Mouse (Mus musculus) lung, postnatal 25 days (tissue): ENCODE measurements around the gene Hba-a2.

Experiments used
- DNase-seq: peaks from one replicate; pipeline ENCODE4 v3.0.0; 2022; ENCODE audit warnings: low spot score

Hba-a2 gene

DNA sequence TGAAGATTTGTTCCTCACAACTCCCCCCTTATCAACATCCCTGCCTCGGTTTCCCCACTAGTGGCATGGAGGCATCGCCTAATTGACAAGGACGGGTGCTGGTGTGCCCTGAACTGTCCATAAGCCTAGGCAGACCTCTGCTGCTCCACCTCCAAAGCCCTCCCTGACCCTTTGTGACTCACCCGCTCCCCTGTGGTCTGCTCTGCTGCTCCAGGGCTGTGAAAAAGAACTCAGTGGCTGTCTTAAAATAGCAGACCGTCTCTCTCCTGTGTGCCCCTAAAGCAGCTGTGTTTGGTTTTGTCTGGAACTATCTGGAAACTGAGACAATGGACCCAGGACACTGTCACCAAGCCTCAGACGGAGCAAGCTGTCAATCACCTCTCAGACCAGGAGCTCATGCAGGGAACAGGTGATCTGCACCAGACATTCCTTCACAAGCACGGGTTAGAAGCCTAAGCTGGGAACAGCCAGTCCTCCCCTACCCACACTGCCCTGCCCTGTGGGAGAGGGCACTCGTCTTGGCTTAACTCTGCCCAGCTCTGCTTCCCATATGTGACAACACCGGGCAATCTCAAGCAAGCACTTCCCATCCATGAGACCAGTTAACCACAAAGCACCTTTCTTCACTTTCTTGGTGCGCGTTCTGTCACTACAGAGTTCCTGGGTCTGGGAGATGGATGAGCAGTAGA is 24.4 kb downstream of the Hba-a2 start:
- DNase-seq: no peak

DNA sequence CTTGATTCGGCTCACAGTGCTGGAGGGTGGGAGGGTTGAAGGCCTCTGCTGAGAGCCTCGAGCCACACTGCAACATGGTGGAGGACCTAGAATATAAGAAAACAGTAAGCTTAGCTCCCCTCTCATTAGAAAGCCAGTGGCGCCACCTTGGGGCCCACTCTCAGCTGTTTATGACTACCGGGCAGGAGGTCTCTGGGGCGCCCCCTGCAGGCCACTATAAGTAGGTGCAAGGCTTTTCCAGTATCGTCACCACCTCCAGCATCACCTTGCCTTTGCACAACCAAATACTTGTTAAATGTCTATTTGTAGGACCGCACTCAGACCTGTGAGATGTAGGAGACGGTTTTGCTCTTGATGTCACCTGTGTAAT is 24.9 kb downstream of the Hba-a2 start:
- DNase-seq: peak; percentile 22

DNA sequence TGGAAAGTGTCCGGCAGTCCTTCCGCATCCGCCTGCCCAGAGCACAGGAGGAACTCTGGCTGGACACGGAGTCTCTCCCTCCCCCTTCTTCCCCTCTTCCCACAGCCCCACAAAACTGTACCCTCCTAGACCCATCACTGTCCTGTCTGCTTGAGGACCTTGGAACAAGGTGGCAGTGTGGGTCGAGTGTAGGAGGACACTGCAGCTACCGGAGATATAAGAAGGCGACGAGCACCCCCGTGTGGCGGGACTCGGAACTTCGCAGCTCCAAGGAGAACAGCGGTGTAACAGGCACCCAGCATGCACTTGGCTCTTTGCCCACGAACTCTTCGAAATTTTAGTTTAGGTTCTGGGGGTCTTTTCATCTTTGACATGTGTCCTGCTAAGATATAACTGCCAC is 28.3 kb downstream of the Hba-a2 start:
- peak; percentile 84 for DNase-seq

DNA sequence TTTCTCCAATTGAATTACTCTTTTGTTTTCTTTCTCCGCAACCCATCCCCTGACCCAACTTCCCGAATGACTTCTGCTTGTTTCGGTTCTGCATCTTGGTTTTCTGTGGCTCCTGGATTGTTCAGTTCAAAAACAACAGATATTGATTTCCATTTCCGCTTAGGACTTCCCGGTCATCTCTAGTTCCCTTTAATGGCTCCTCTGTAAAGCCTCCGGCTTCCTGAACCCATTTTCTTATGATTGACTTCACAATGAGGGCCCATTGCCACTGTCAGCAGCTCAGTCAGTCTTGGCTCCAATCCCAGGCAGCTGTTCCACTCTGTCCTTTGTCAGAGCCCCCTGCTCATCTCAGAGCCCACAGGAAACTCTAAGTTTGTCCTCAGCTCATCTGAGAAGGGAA is 34.8 kb downstream of the Hba-a2 start:
- peak; percentile 53 for DNase-seq

DNA sequence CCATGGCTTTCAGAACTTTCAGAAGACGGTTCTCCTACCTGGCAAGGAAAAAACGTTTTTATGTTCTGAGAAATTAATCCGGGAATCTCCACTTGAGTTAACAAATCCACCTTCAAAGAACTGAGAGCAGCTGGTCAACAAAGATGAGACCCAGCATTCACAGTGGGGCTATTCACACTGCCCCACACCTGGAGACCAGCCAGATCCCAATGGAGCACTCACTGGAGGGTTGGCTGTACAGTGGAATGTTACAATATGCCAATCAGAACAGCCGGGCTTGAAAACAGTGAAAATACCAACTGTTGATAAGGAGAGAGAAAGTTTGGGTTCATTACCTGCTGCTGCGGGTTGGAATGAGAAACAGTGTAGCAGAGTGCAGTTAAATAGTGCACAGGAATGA is 35.6 kb downstream of the Hba-a2 start:
- DNase-seq: no peak

DNA sequence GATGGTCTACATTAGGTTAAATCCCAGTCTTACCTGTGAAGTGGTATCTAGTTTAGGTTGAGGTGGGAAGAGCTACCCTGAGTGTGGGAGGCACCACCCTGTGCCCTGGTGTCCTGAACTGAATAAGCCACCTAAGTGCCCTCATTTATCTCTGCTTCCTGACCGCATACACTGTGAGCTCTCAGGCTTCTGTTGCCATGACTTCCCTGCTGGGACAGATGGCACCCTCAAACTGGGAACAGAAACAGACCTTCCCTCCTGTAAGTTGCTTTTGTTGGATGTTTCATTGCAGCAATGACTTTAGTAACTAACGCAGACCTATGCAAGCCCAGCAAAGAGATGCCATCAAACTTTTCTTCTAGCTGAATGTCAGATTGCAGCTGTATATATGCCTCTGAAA is 36.9 kb downstream of the Hba-a2 start:
- DNase-seq: no peak

DNA sequence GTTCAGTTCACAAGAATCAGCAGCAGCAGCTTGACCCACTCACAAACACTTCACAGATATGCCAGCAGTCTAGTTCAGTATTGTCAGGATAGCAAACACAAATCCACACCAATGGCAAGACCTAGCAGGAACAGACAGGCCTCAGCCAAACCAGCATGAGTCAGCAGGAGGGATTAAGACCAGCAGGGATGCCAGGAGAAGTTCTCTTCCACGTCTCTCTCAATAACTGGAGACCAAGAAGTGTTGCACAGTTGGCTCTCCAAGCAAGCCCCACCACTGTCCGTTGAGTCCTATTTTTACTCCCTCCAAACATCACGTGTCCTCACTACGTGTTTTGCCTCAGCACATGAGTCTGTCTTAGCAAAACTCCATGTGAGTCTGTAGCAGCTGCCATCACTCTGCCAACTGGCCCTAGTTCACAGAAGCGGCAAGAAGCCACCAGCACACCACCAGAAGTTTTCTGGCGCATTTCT is 40.2 kb downstream of the Hba-a2 start:
- DNase-seq: peak; percentile 50

DNA sequence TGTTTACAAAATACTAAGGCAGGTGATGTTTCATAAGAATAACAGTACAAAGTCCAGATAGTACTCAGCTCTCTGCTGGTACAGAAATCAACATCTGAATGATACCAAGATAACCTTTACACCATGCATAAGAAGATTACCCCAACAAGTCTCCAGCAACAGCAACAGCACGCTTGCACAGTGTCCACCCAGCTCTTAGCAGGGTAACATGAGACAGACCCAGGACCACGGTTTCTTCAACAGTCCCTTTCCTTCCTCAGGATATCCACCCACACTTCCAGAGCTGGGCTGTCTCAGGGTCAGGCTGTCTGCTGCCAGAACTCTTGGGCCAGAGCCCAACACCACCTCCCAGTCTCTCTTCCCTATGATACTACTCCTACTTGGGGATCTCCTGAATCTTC is 42.8 kb downstream of the Hba-a2 start:
- peak; percentile 66 for DNase-seq

DNA sequence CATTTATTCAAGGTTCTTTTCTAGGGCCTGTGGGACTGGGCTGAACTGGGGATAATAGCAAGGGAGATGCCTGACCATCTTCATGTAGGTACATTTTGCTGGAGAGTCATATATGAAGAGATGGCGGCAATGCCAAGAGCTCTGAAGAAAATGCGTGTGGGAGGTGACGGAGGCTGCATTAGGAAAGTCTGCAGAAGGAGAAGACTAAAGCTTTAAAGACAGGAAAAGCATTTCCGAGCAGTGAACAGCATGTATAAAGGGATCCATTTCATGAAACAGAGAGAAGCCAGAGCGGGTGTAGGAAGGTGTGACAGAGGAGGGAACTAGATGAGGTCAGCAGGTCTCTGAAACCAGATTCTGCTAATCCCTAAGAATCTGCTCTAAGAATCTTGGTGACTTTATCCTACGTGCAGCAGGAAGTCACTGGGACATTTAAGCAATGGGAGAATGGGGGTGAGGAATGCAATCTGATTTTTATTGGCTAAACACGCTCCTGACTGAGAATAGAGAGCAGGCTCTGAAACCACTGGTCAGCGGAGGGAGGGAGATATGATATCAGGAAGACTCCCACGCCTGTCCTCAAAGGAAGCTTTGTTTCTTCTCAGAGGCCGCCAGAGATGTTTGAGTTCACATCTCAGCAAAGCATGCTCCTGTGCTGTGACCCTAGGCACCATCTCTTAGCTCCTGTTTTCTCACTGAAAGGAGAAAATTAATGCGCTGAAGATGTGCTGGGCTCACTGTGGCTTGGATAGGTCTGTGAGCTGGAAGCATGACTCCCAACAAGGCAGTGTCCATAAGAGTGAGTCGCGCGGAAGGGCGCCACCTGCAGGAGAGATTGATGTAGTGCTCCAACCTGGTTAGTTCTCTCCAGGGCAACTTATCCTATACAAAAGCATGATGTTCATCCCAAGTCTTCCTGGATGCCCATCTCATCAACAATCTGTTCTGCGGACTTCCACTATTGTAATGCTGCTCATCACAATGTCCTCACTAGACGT is 44.5 kb downstream of the Hba-a2 start:
- no peak for DNase-seq

DNA sequence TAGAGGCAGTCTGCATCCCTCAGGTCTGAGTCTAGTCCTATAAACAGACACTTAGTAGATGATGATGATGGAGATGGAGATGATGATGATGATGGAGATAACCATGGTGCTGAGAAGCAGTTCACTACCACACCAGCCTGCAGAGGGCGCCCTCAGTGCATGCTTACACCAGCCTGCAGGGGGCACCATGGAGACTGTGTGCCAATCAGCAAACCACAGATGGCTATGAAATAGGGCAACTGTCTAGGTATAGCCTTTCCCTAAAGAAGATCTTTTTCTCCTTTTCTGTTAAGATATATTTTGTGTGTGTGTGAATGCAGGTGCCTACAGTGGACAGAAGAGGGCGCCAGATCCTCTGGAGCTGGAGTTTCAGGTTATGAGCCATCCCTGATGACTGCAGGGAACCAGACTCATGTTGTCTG is 46.5 kb downstream of the Hba-a2 start:
- DNase-seq: no peak

DNA sequence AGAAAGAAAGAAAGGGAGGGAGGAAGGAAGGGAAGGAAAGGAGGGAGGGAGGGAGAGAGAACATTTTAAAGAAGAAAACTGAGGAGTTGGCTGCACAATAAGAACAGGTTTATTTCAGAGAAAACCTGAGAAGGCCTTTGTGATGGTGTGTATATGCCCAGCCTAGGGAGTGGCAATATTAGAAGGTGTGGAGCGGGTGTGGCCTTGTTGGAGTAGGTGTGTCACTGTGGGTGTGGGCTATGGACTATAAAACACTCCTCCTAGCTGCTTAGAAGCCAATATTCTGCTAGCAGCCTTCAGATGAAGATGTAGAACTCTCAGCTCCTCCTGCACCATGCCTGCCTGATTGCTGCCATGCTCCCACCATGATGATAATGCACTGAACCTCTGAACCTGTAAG is 47.1 kb downstream of the Hba-a2 start:
- no peak for DNase-seq

DNA sequence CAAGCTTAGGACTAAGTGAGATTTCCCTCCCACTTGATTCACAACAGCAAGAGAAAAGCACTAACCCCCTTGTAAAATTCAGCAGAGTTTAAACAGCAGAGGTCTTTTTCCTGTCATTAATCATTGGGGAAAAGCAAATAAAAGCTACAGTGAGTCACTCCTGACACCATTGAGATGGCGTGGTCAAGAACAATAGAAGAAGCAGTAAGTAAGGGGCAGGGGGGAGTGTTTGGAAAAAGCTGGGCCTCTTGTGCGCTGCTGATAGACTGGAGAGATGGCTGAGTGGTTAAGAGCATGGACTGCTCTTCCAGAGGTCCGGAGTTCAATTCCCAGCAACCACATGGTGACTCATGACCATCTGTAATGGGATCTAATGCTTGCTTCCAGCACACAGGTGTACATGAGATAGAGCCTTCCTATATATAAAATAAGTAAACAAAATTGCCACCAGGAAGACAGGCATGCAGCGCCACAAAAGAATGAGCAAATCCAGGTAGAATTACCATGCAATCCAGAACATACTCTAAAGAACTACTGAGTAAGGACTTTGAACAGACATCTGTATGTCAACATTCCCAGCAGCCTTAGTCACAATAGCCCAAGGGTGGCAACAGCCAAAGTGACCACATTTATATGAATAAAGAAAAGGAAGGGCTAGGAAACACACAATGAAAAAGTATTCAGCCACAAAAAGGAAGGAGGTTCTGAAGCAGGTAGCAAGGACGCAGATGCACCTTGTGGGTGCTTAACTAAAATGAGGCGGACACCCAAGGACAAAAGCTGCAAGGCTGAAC is 49.4 kb downstream of the Hba-a2 start:
- DNase-seq: no peak
